Mouse (Mus musculus): Measurements from ENCODE around the gene Tmod3. TPM values are rescaled to one million over a fixed set of nuclear protein-coding genes. Genes with fewer than 3 reads are reported as not detected.
"Not testable (repeated sequence)": the region's sequence is repeated elsewhere in the genome, so short reads cannot be mapped to it uniquely, and the experiment has no call there.

Tmod3 gene
- polyA plus RNA-seq, 1 experiment: 20.1 TPM

DNA sequence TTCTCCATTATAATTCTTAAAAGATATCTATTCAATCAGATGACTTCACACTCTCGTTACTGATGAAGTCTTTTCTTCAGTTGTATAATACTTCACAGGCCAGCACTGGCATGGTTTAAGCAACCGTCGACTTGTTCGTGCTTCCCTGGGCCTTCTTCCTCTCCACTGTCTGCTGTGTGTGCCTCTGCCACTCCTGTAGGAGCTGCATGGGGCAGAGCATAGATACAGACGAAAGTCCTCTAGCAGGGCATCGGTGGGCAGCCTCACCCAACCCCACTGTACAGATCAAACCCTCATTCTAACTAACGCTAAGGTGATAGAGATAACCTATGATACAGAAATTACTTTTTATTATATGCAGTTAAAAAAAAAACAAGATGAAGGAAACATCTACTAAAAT lies 60.9 kb downstream of the Tmod3 start:
- TF ChIP-seq CTCF (conservative IDR thresholded peaks at IDR 0.05; ENCODE audit: insufficient read depth, insufficient read length, low read depth, low read length): no peak
- no peak for TF ChIP-seq POLR2A (IDR thresholded peaks at IDR 0.05; ENCODE audit: low read depth, low read length)
- H3K4me1 ChIP-seq (ENCODE audit: control insufficient read depth, insufficient read depth, low read length): no peaks in the 10 kb centered on the region
- WGBS: 94% methylated on average over 7 of the region's 7 CpGs
- peaks cover 7% of the 10 kb centered on the region for H3K36me3 ChIP-seq (ENCODE audit: control insufficient read depth, insufficient read depth, low read length)
- no peak for DNase-seq
- no peaks in the 10 kb centered on the region for H3K27me3 ChIP-seq (replicated peaks; ENCODE audit: control insufficient read depth, insufficient read depth, low read length)
- H3K4me3 ChIP-seq (ENCODE audit: insufficient read depth, low read depth, low read length): no peak overlapping the region
- H3K27ac ChIP-seq (ENCODE audit: insufficient read depth, low read depth, low read length): no peak overlapping the region

DNA sequence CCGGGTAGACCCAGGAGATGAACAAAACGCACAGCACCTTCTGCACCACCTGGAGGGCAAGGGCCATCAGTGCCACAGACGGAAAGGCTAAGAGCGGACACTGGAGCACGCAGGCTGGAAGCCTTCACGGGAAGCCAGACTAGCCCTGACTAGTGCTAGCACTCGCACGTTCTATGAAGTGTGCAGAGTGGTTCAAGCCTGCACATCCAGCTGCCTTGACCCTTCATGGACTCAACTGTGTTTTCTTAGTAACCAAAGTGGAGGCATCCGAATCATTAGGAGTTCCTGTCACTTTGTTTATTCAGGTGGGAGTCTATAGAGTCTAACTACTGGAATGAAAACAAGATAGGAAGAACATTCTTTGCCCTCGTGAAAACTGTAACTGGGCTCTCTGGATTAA lies 63.5 kb downstream of the Tmod3 start:
- no peaks in the 10 kb centered on the region for H3K27me3 ChIP-seq (replicated peaks; ENCODE audit: control insufficient read depth, insufficient read depth, low read length)
- 52% methylated on average over 10 of the region's 10 CpGs for WGBS
- no peak overlapping the region for H3K4me3 ChIP-seq (ENCODE audit: insufficient read depth, low read depth, low read length)
- H3K4me1 ChIP-seq (ENCODE audit: control insufficient read depth, insufficient read depth, low read length): no peaks in the 10 kb centered on the region
- DNase-seq: no peak
- peaks cover 3% of the 10 kb centered on the region for H3K36me3 ChIP-seq (ENCODE audit: control insufficient read depth, insufficient read depth, low read length)
- no peak overlapping the region for H3K27ac ChIP-seq (ENCODE audit: insufficient read depth, low read depth, low read length)
- TF ChIP-seq POLR2A (IDR thresholded peaks at IDR 0.05; ENCODE audit: low read depth, low read length) (no peak), CTCF (conservative IDR thresholded peaks at IDR 0.05; ENCODE audit: insufficient read depth, insufficient read length, low read depth, low read length) (no peak)

DNA sequence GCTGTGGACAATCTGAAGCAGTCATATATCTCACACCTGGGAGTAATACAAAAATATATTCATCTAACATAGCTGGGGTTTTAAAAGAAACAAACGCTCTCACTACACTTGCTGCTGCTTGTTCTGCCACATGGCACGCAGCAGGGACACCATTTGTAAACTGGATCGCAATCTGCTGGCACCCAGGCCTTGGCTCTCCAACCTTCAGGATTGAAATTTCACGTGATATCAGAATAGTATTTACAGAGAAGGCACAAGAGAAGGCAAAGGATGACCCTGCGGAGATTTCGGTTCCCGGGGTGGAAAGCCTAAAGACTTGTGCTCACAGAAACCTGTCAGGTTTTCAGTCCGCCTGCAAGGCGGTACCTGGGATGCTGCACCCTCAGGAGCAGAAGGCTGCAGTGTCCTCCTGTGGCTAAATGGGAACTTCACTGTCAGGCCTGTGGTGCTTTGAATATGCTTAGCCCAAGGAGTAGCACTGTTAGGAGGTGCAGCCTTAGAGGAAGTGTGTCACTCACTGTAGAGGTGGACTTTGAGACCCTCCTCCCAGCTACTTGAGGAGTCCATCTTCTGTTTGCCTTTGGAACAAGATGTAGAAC lies 65.0 kb downstream of the Tmod3 start:
- no peak overlapping the region for H3K27ac ChIP-seq (ENCODE audit: insufficient read depth, low read depth, low read length)
- no peak overlapping the region for H3K4me3 ChIP-seq (ENCODE audit: insufficient read depth, low read depth, low read length)
- no peak for DNase-seq
- TF ChIP-seq CTCF (conservative IDR thresholded peaks at IDR 0.05; ENCODE audit: insufficient read depth, insufficient read length, low read depth, low read length) (no peak), POLR2A (IDR thresholded peaks at IDR 0.05; ENCODE audit: low read depth, low read length) (no peak)
- no peaks in the 10 kb centered on the region for H3K27me3 ChIP-seq (replicated peaks; ENCODE audit: control insufficient read depth, insufficient read depth, low read length)
- peaks cover 3% of the 10 kb centered on the region for H3K36me3 ChIP-seq (ENCODE audit: control insufficient read depth, insufficient read depth, low read length)
- WGBS: 90% methylated on average over 9 of the region's 9 CpGs
- no peaks in the 10 kb centered on the region for H3K4me1 ChIP-seq (ENCODE audit: control insufficient read depth, insufficient read depth, low read length)

DNA sequence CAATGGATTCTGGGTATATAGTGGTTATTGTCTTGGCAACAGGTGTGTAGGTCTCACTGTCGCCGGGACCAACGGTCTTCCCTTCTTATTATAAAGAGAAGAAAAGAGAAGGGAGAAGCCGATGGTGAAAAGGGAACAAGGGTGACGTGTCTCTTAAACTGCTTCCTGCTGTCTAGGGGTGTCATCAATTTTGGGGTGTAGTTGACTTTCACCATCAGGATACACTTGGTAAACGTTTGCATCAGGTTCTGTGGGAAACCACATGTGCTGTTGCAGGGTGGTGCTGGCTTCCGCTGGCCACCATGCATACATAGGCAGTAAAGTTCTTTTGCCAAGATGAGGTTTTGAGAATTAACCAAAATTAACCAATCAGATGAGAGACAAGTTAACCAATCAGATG lies 71.2 kb downstream of the Tmod3 start:
- H3K36me3 ChIP-seq (ENCODE audit: control insufficient read depth, insufficient read depth, low read length); H3K4me1 ChIP-seq (ENCODE audit: control insufficient read depth, insufficient read depth, low read length); DNase-seq; H3K27me3 ChIP-seq (replicated peaks; ENCODE audit: control insufficient read depth, insufficient read depth, low read length); H3K27ac ChIP-seq (ENCODE audit: insufficient read depth, low read depth, low read length); H3K4me3 ChIP-seq (ENCODE audit: insufficient read depth, low read depth, low read length): not testable (repeated sequence)
- WGBS: 94% methylated on average over 7 of the region's 7 CpGs

DNA sequence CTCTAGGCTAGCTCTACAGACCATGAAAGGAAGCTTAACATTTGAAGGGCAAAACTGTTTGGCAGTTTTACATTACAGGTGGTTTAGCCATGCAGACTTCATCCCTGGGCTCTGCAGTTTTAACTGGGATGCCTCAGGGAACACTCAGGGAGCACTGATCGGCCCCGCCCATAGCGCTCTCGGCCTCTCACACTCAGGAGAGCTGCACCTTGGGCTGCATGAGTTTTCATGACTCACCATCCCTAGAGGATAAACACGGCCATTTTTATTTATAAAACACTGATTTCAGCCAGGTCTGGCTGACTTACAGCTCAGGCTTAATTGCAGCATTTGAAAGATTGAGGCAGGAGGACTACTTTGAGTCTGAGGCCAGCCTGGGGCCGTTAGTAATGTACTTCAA lies 74.2 kb downstream of the Tmod3 start:
- H3K4me3 ChIP-seq (ENCODE audit: insufficient read depth, low read depth, low read length): no peak overlapping the region
- WGBS: 87% methylated on average over 6 of the region's 6 CpGs
- TF ChIP-seq CTCF (conservative IDR thresholded peaks at IDR 0.05; ENCODE audit: insufficient read depth, insufficient read length, low read depth, low read length) (no peak), POLR2A (IDR thresholded peaks at IDR 0.05; ENCODE audit: low read depth, low read length) (no peak)
- no peak overlapping the region for H3K27ac ChIP-seq (ENCODE audit: insufficient read depth, low read depth, low read length)
- no peaks in the 10 kb centered on the region for H3K4me1 ChIP-seq (ENCODE audit: control insufficient read depth, insufficient read depth, low read length)
- H3K27me3 ChIP-seq (replicated peaks; ENCODE audit: control insufficient read depth, insufficient read depth, low read length): no peaks in the 10 kb centered on the region
- DNase-seq: no peak
- H3K36me3 ChIP-seq (ENCODE audit: control insufficient read depth, insufficient read depth, low read length): no peaks in the 10 kb centered on the region

DNA sequence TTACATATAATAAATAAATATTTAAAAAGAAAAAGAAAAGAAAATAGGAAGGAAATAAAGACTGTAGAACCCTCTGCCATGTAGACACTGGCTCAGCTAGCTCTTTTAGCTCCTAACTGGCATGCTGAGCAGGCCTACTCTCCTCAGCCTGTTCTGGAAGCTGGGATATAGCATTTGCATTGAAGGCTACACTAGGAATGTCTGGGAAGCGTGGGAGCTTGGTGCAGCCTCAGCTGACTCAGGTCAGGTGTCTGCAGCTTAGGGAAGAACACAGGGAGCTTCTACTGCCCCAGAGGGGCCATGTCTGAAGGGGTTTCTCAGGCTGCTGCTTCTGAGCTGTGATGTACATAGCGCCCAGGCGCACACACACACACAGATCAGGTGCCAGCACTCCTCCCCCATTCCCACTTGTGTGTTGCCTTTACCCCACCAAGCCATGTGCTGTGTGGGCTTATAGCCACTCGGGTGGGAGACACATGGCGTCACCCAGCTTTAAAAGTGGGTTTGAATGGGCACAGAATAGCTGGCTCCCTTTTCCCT lies 78.9 kb downstream of the Tmod3 start:
- H3K27ac ChIP-seq (ENCODE audit: insufficient read depth, low read depth, low read length): no peak overlapping the region
- no peak for DNase-seq
- H3K4me3 ChIP-seq (ENCODE audit: insufficient read depth, low read depth, low read length): no peak overlapping the region
- TF ChIP-seq POLR2A (IDR thresholded peaks at IDR 0.05; ENCODE audit: low read depth, low read length) (no peak), CTCF (conservative IDR thresholded peaks at IDR 0.05; ENCODE audit: insufficient read depth, insufficient read length, low read depth, low read length) (no peak)
- WGBS: 91% methylated on average over 5 of the region's 5 CpGs
- H3K27me3 ChIP-seq (replicated peaks; ENCODE audit: control insufficient read depth, insufficient read depth, low read length): no peaks in the 10 kb centered on the region
- H3K4me1 ChIP-seq (ENCODE audit: control insufficient read depth, insufficient read depth, low read length): no peaks in the 10 kb centered on the region
- no peaks in the 10 kb centered on the region for H3K36me3 ChIP-seq (ENCODE audit: control insufficient read depth, insufficient read depth, low read length)

DNA sequence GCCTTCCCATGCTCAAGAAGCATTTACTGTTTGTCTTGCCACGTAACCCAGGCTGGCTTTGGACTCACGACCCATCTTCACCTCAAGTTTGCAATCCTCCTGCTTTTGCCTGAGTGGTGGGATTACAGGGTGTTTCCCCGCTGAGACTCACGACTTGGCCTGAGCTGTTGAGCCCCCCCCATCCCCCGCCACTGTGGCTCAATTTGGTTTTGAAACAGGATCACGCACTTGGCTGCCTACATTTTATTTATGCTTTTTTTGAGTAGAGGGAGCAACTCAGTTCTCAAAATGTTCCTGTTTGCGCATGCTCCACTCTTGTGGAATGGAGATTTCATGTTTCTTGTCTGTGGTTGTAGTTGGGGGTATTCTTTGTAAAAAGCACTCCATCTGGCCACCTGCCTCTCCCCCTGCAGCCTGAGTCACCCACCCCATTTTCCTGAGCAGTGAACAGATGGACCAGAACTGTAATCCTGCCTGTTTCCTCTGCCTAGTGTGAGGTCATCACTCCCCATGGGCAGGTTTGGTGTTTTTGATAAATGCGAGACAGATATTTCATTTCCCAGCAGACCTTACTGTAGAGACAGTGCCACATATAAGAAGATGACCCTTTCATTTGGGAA lies 80.2 kb downstream of the Tmod3 start:
- no peak for TF ChIP-seq CTCF (conservative IDR thresholded peaks at IDR 0.05; ENCODE audit: insufficient read depth, insufficient read length, low read depth, low read length)
- TF ChIP-seq POLR2A (IDR thresholded peaks at IDR 0.05; ENCODE audit: low read depth, low read length): no peak
- H3K36me3 ChIP-seq (ENCODE audit: control insufficient read depth, insufficient read depth, low read length): no peaks in the 10 kb centered on the region
- H3K4me3 ChIP-seq (ENCODE audit: insufficient read depth, low read depth, low read length): no peak overlapping the region
- no peaks in the 10 kb centered on the region for H3K27me3 ChIP-seq (replicated peaks; ENCODE audit: control insufficient read depth, insufficient read depth, low read length)
- no peak overlapping the region for H3K27ac ChIP-seq (ENCODE audit: insufficient read depth, low read depth, low read length)
- WGBS: 66% methylated on average over 8 of the region's 8 CpGs
- H3K4me1 ChIP-seq (ENCODE audit: control insufficient read depth, insufficient read depth, low read length): no peaks in the 10 kb centered on the region
- DNase-seq: no peak
